Mouse (Mus musculus) megakaryocyte, embryonic 14.5 days (primary cell): ENCODE data around the gene Fgd6.

Experiments
- FLI1 ChIP-seq: IDR thresholded peaks from 2 replicates; pipeline ENCODE4 v1.6.1; 2012; ENCODE audit warnings: low read length, inconsistent platforms, mixed read lengths
- GATA1 ChIP-seq: IDR thresholded peaks from 3 replicates; pipeline ENCODE4 v1.6.1; 2012; ENCODE audit warnings: mixed read lengths, low read length, inconsistent platforms, borderline replicate concordance

DNA sequence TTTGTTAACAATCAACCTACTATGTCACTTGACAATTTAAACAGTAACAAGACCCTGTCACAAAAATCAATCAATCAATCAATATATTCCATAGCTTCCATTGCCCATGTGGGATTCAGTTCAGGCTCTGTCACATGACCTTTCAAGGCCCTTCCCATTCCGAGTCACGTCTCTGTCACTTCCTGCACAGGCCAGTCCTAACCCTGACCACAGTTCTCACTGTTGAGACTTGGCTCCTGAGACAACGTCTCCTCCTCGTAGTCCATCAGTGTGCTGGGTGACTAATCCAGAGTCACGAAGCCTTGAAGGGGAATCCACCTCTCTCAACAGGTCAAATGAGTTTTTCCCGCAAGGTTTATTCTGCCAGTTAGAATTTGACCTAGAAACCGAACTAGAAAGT, 138.9 kb downstream of the Fgd6 start:
- TF ChIP-seq FLI1 (no peak), GATA1 (no peak)
